Mouse (Mus musculus): ENCODE measurements around the gene Cabp7. TPM values are rescaled to one million over a fixed set of nuclear protein-coding genes. Genes with fewer than 3 reads are reported as not detected.
"Not testable (repeated sequence)": the region's sequence is repeated elsewhere in the genome, so short reads cannot be mapped to it uniquely, and the experiment has no call there.

Cabp7 gene
- polyA plus RNA-seq, 1 experiment from 2014 or later: 0.19 TPM

DNA sequence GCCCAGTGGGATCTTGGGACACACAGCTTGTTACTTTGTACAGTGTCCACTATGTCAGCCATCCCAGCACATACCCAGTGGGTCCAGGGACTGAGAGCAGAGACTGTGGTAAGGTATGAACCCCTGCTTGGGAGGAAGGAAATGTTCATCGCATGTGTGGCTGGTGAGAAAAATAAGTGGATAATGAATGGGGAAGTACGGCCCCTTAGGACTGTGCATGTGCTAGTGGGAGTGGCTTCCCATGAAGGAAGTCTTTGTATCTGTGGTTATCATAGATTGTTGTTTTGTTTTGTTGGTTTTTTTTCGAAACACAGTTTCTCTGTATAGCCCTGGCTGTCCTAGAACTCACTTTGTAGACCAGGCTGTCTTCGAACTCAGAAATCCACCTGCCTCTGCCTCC is 31.9 kb downstream of the Cabp7 start:
- 93% methylated on average over 4 of the region's 4 CpGs for WGBS
- ATAC-seq (ENCODE audit: insufficient number of reproducible peaks, low FRiP score, low TSS enrichment, low read depth): no peak
- Histone ChIP-seq H3K4me2 (ENCODE audit: low read depth, severe bottlenecking) (no peak overlapping the region), H3K4me1 (ENCODE audit: control insufficient read depth, insufficient read depth, low read length) (no peaks in the 10 kb centered on the region), H3K27ac (replicated peaks; ENCODE audit: low read depth, low read length) (no peak overlapping the region), H3K9me3 (ENCODE audit: control insufficient read depth, low read length) (no peaks in the 10 kb centered on the region), H3K4me3 (ENCODE audit: low read depth, low read length) (no peak overlapping the region), H3K27me3 (ENCODE audit: control insufficient read depth, insufficient read depth, low read length) (no peaks in the 10 kb centered on the region), H3K9ac (ENCODE audit: low read length) (no peak overlapping the region), H3K36me3 (ENCODE audit: control insufficient read depth, insufficient read depth, low read length) (no peaks in the 10 kb centered on the region)
- no peak for DNase-seq (ENCODE audit: low spot score)

DNA sequence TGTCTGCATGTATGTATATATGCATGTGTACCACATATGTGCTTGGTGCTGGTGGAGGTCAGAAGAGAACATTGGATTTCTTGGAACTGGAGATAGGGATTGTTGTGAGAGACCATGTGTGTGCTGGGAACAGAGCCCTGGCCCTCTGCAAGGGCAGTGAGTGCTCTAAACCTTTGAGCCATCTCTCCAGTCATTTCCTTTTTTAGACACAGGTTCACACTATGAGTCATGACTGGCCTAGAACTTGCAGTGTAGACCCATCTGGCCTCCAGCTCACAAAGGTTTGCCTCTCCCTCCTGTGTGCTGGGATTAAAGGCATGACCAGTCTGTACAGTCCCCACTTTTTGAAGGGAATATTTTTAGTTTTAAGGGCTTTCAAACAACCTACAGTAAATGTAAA is 33.8 kb downstream of the Cabp7 start:
- no peaks in the 10 kb centered on the region for H3K27me3 ChIP-seq (ENCODE audit: control insufficient read depth, insufficient read depth, low read length)
- H3K4me1 ChIP-seq (ENCODE audit: control insufficient read depth, insufficient read depth, low read length): no peaks in the 10 kb centered on the region
- ATAC-seq (ENCODE audit: insufficient number of reproducible peaks, low FRiP score, low TSS enrichment, low read depth) (no peak), DNase-seq (ENCODE audit: low spot score) (no peak)
- H3K9ac ChIP-seq (ENCODE audit: low read length): no peak overlapping the region
- no peak overlapping the region for H3K27ac ChIP-seq (replicated peaks; ENCODE audit: low read depth, low read length)
- no peak overlapping the region for H3K4me3 ChIP-seq (ENCODE audit: low read depth, low read length)
- no peaks in the 10 kb centered on the region for H3K9me3 ChIP-seq (ENCODE audit: control insufficient read depth, low read length)
- no peaks in the 10 kb centered on the region for H3K36me3 ChIP-seq (ENCODE audit: control insufficient read depth, insufficient read depth, low read length)
- H3K4me2 ChIP-seq (ENCODE audit: low read depth, severe bottlenecking): no peak overlapping the region

GRCm38 (mm10) chr11:4710188-4710587 is 36.4 kb downstream of the Cabp7 start:
- 88% methylated on average over 4 of the region's 4 CpGs for WGBS
- ATAC-seq (ENCODE audit: insufficient number of reproducible peaks, low FRiP score, low TSS enrichment, low read depth); H3K4me2 ChIP-seq (ENCODE audit: low read depth, severe bottlenecking); H3K27ac ChIP-seq (replicated peaks; ENCODE audit: low read depth, low read length); H3K9me3 ChIP-seq (ENCODE audit: control insufficient read depth, low read length); H3K27me3 ChIP-seq (ENCODE audit: control insufficient read depth, insufficient read depth, low read length); H3K4me3 ChIP-seq (ENCODE audit: low read depth, low read length); H3K4me1 ChIP-seq (ENCODE audit: control insufficient read depth, insufficient read depth, low read length); DNase-seq (ENCODE audit: low spot score); H3K36me3 ChIP-seq (ENCODE audit: control insufficient read depth, insufficient read depth, low read length); H3K9ac ChIP-seq (ENCODE audit: low read length): not testable (repeated sequence)

DNA sequence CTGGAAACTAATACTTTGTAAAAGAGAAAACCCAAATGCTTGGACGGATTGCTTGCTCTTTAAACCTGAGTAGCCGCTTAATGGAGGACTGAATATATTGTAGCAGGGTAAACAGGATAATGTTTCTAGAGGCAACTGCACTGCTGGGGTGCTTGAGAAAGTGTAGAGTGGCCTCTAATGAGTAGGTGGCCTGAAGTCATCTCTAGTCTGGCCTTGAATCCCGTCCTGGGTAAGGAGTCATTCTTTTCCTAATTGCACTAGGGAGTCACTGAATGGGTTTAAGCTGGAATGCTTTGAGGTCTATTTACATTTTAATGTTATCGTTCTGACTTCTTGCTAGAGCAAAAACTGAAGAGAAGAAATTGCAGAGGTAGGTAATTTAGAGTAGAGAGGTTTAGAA is 41.4 kb downstream of the Cabp7 start:
- WGBS: 11% methylated on average over 4 of the region's 4 CpGs
- DNase-seq (ENCODE audit: low spot score) (no peak), ATAC-seq (ENCODE audit: insufficient number of reproducible peaks, low FRiP score, low TSS enrichment, low read depth) (no peak)
- peak overlapping the region; percentile 80 for H3K4me2 ChIP-seq (ENCODE audit: low read depth, severe bottlenecking)
- peak overlapping the region; percentile 88 for H3K4me3 ChIP-seq (ENCODE audit: low read depth, low read length)
- peaks cover 9% of the 10 kb centered on the region for H3K36me3 ChIP-seq (ENCODE audit: control insufficient read depth, insufficient read depth, low read length)
- no peaks in the 10 kb centered on the region for H3K27me3 ChIP-seq (ENCODE audit: control insufficient read depth, insufficient read depth, low read length)
- H3K9me3 ChIP-seq (ENCODE audit: control insufficient read depth, low read length): no peaks in the 10 kb centered on the region
- H3K27ac ChIP-seq (replicated peaks; ENCODE audit: low read depth, low read length): no peak overlapping the region
- H3K9ac ChIP-seq (ENCODE audit: low read length): peak overlapping the region; percentile 53
- no peaks in the 10 kb centered on the region for H3K4me1 ChIP-seq (ENCODE audit: control insufficient read depth, insufficient read depth, low read length)

GRCm38 (mm10) chr11:4704072-4704964 is 42.3 kb downstream of the Cabp7 start, which contains the start of the genes Uqcr10 and Zmat5:
Gene Uqcr10, minus strand, starts transcription at chr11:4704342.
Gene Zmat5, plus strand, starts transcription at chr11:4704678.
- H3K9ac ChIP-seq (ENCODE audit: low read length): peak within 1 kb of the TSS; percentile 87
- peak within 1 kb of the TSS; percentile 88 for H3K4me3 ChIP-seq (ENCODE audit: low read depth, low read length)
- DNase-seq (ENCODE audit: low spot score): peak; percentile 91
- peaks cover 9% of the 10 kb centered on the region for H3K36me3 ChIP-seq (ENCODE audit: control insufficient read depth, insufficient read depth, low read length)
- no peaks in the 10 kb centered on the region for H3K4me1 ChIP-seq (ENCODE audit: control insufficient read depth, insufficient read depth, low read length)
- H3K4me2 ChIP-seq (ENCODE audit: low read depth, severe bottlenecking): peak within 1 kb of the TSS; percentile 80
- ATAC-seq (ENCODE audit: insufficient number of reproducible peaks, low FRiP score, low TSS enrichment, low read depth): peak; percentile 88
- no peaks in the 10 kb centered on the region for H3K9me3 ChIP-seq (ENCODE audit: control insufficient read depth, low read length)
- no peaks in the 10 kb centered on the region for H3K27me3 ChIP-seq (ENCODE audit: control insufficient read depth, insufficient read depth, low read length)
- no peak within 1 kb of the TSS for H3K27ac ChIP-seq (replicated peaks; ENCODE audit: low read depth, low read length)
- under 1% methylated on average over 47 of the region's 47 CpGs for WGBS

DNA sequence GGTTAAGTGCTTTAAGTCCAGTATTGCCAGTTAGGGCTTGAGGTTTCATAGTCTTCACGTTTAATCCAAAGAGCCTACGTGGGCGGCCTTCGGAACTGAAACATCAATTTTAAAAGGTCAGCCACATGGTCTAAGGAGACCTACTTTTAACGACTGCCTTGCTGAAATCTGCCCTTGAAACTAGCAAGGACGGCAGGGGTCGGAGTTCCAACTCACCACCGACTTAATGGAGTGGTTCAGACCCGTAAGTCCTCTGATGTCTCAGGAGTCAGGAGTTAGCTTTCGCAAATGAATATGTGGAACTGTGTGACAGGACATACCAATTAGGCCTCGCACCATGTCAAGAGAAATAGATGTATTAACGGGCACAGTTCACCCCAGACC is 42.9 kb downstream of the Cabp7 start:
- WGBS: 4% methylated on average over 12 of the region's 12 CpGs
- no peaks in the 10 kb centered on the region for H3K9me3 ChIP-seq (ENCODE audit: control insufficient read depth, low read length)
- H3K9ac ChIP-seq (ENCODE audit: low read length): peak overlapping the region; percentile 87
- H3K4me1 ChIP-seq (ENCODE audit: control insufficient read depth, insufficient read depth, low read length): no peaks in the 10 kb centered on the region
- peaks cover 9% of the 10 kb centered on the region for H3K36me3 ChIP-seq (ENCODE audit: control insufficient read depth, insufficient read depth, low read length)
- H3K27me3 ChIP-seq (ENCODE audit: control insufficient read depth, insufficient read depth, low read length): no peaks in the 10 kb centered on the region
- peak overlapping the region; percentile 88 for H3K4me3 ChIP-seq (ENCODE audit: low read depth, low read length)
- DNase-seq (ENCODE audit: low spot score): no peak
- H3K4me2 ChIP-seq (ENCODE audit: low read depth, severe bottlenecking): peak overlapping the region; percentile 80
- no peak for ATAC-seq (ENCODE audit: insufficient number of reproducible peaks, low FRiP score, low TSS enrichment, low read depth)
- H3K27ac ChIP-seq (replicated peaks; ENCODE audit: low read depth, low read length): no peak overlapping the region

DNA sequence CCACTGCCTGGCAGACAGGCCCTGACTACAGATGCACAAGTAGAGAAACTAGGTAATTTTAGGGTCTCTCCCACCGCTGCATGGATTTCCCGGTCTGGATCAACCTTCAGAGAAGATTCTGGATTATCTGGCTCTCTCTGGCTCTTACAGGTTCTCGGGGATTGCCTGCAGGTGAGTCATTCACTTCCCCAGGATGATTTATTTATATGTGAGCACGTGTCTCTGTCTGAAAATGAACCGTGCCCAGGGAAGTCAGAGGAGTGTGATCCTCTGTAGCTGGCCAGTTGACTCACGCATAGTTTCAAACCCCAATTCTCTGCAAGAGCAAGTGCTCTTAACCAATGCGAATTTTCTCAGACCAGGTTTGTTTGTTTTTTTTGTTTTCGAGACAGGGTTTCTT is 45.9 kb downstream of the Cabp7 start:
- no peaks in the 10 kb centered on the region for H3K9me3 ChIP-seq (ENCODE audit: control insufficient read depth, low read length)
- no peaks in the 10 kb centered on the region for H3K27me3 ChIP-seq (ENCODE audit: control insufficient read depth, insufficient read depth, low read length)
- ATAC-seq (ENCODE audit: insufficient number of reproducible peaks, low FRiP score, low TSS enrichment, low read depth) (no peak), DNase-seq (ENCODE audit: low spot score) (no peak)
- peaks cover 9% of the 10 kb centered on the region for H3K36me3 ChIP-seq (ENCODE audit: control insufficient read depth, insufficient read depth, low read length)
- no peak overlapping the region for H3K27ac ChIP-seq (replicated peaks; ENCODE audit: low read depth, low read length)
- WGBS: 84% methylated on average over 8 of the region's 8 CpGs
- H3K4me2 ChIP-seq (ENCODE audit: low read depth, severe bottlenecking): no peak overlapping the region
- no peak overlapping the region for H3K9ac ChIP-seq (ENCODE audit: low read length)
- no peaks in the 10 kb centered on the region for H3K4me1 ChIP-seq (ENCODE audit: control insufficient read depth, insufficient read depth, low read length)
- H3K4me3 ChIP-seq (ENCODE audit: low read depth, low read length): no peak overlapping the region

GRCm38 (mm10) chr11:4697043-4697983 is 49.3 kb downstream of the Cabp7 start:
- Histone ChIP-seq H3K4me2 (ENCODE audit: low read depth, severe bottlenecking) (no peak overlapping the region), H3K27ac (replicated peaks; ENCODE audit: low read depth, low read length) (no peak overlapping the region), H3K36me3 (ENCODE audit: control insufficient read depth, insufficient read depth, low read length) (peaks cover 9% of the 10 kb centered on the region), H3K4me3 (ENCODE audit: low read depth, low read length) (no peak overlapping the region), H3K9me3 (ENCODE audit: control insufficient read depth, low read length) (no peaks in the 10 kb centered on the region), H3K9ac (ENCODE audit: low read length) (no peak overlapping the region), H3K4me1 (ENCODE audit: control insufficient read depth, insufficient read depth, low read length) (no peaks in the 10 kb centered on the region), H3K27me3 (ENCODE audit: control insufficient read depth, insufficient read depth, low read length) (no peaks in the 10 kb centered on the region)
- WGBS: 43% methylated on average over 7 of the region's 7 CpGs
- ATAC-seq (ENCODE audit: insufficient number of reproducible peaks, low FRiP score, low TSS enrichment, low read depth): no peak
- no peak for DNase-seq (ENCODE audit: low spot score)
